Mouse (Mus musculus): ENCODE data around the gene Naa11. TPM values are rescaled to one million over a fixed set of nuclear protein-coding genes. Genes with fewer than 3 reads are reported as not detected.
A peak's percentile ranks its signal among the peaks of the same experiment; 100 is the strongest.

Naa11 gene
- polyA plus RNA-seq (2016; fragmentation: Nextera tagmentation; extraction: Ambion mirVana): not detected in 2 replicates

DNA sequence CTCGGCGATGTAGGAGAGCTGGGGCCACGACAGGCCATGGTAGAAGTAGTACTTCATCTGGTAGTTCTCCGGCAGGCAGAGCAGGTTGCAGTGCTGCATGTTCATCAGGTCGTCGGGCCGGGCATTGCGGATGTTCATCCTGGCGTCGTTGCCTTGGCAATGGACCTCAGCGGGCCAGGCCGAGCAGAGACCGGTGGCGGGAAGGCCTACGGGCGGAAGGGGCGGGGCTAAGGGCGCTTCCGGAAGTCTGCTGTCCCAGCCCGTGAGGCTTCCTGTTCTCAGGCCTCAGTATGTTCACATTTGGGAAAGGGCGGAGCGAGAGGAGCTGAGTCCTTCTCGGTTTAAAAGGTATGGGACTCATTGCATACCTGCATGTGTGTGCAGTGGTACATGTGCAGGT lies at the start of gene Naa11:
Gene Naa11 (minus strand): TSS at position 220 of the 400 bp plus-strand sequence.
- no peaks in the 10 kb centered on the region for H3K4me1 ChIP-seq
- H3K36me3 ChIP-seq: no peaks in the 10 kb centered on the region
- no peak within 1 kb of the TSS for H3K4me2 ChIP-seq (replicated peaks)
- no peaks in the 10 kb centered on the region for H3K9me3 ChIP-seq (replicated peaks)
- H3K9ac ChIP-seq: no peak within 1 kb of the TSS
- H3K4me3 ChIP-seq: no peak within 1 kb of the TSS
- 93% methylated on average over 23 of the region's 23 CpGs for WGBS
- H3K27ac ChIP-seq: no peak within 1 kb of the TSS
- ATAC-seq (ENCODE audit: low FRiP score): no peak
- H3K27me3 ChIP-seq: no peaks in the 10 kb centered on the region

DNA sequence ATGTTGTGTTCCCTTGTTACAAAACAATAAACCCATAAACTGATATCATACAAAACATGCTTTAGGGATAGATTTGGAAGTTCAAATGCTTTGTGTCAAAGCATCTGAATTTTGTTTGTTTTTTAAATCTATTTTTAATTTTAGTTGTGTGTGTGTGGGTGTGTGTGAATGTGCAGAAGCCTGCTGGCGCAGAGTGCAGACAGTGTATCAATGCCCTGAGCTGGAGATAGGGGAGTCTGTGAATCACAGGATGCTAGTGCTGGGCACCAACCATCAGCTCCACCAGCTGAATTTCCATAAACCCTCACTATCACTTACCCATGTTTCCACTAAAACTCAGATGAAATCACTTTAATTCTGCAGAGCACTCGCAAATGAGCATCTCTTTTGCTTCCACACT lies 40.3 kb upstream of the Naa11 start:
- no peaks in the 10 kb centered on the region for H3K27me3 ChIP-seq
- ATAC-seq (ENCODE audit: low FRiP score): no peak
- WGBS: 86% methylated on average over 2 of the region's 2 CpGs
- no peak overlapping the region for H3K9ac ChIP-seq
- no peak overlapping the region for H3K4me2 ChIP-seq (replicated peaks)
- no peaks in the 10 kb centered on the region for H3K9me3 ChIP-seq (replicated peaks)
- H3K27ac ChIP-seq: no peak overlapping the region
- H3K4me1 ChIP-seq: no peaks in the 10 kb centered on the region
- no peak overlapping the region for H3K4me3 ChIP-seq
- H3K36me3 ChIP-seq: no peaks in the 10 kb centered on the region

DNA sequence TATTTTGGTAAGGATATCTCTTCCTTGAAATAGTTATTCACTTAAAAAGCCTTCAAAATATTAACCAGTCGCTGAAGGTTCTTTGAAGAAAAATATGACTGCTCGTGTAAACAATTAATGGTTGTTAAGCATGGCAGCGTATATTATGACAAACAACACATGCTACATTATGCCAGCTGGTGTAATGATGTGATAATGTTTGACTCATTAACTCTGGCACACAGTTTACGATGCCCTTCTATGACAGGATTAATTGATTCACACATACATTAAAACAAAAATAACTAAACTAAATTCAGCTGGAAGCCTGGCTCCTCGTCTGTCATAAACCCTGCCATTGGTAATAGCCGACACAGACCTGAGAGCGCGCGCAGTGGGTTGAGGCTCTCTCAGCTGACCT lies 37.8 kb upstream of the Naa11 start:
- Histone ChIP-seq H3K4me1 (no peaks in the 10 kb centered on the region), H3K4me3 (no peak overlapping the region), H3K27ac (no peak overlapping the region), H3K9ac (no peak overlapping the region), H3K4me2 (replicated peaks) (no peak overlapping the region), H3K36me3 (no peaks in the 10 kb centered on the region), H3K27me3 (no peaks in the 10 kb centered on the region), H3K9me3 (replicated peaks) (no peaks in the 10 kb centered on the region)
- ATAC-seq (ENCODE audit: low FRiP score): no peak
- 81% methylated on average over 9 of the region's 9 CpGs for WGBS

DNA sequence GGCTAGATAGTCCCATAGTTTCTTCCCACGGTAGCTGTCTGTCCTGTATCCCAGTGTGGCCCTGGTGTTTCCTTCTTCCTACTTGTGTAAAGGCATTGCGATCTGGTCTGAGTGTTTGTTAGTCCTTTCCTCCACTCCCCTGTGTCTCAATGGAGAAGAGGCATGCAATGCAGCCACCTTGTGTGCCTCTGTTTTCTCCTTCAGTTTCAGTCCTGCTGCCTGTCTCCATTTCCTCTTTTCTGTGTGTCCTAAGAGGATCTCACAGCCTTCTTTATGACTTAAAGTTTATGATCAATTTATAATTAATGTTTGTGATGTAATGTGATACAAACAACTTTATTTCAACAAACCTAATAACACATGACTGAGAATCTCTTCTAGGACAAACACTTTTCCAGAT lies 29.5 kb upstream of the Naa11 start:
- Histone ChIP-seq H3K9me3 (replicated peaks) (no peaks in the 10 kb centered on the region), H3K36me3 (no peaks in the 10 kb centered on the region), H3K27me3 (no peaks in the 10 kb centered on the region), H3K4me2 (replicated peaks) (no peak overlapping the region), H3K27ac (no peak overlapping the region), H3K9ac (no peak overlapping the region), H3K4me3 (no peak overlapping the region), H3K4me1 (no peaks in the 10 kb centered on the region)
- WGBS: 89% methylated on average over 2 of the region's 2 CpGs
- no peak for ATAC-seq (ENCODE audit: low FRiP score)

DNA sequence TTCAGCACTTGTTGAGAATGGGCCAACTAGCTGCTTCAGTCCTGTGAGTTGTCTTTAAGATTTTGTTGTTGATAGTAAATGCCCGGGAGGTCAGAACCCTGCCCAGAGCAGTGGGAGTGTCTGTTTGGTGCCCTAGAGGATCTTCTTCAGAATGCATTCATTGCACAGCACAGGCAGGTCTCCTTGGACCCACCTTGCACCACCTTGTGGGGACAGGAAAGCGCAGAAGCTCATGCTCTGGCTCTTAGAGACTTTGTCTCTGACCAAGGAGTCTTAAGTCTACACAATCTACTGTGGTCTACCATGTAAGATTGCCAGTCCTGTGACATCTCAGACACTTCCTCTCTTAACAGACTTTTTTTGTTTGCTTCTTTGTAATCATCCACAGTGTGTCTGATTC lies 25.0 kb upstream of the Naa11 start:
- Histone ChIP-seq H3K9ac (no peak overlapping the region), H3K9me3 (replicated peaks) (no peaks in the 10 kb centered on the region), H3K27ac (no peak overlapping the region), H3K4me1 (no peaks in the 10 kb centered on the region), H3K36me3 (no peaks in the 10 kb centered on the region), H3K4me2 (replicated peaks) (no peak overlapping the region), H3K4me3 (no peak overlapping the region), H3K27me3 (no peaks in the 10 kb centered on the region)
- ATAC-seq (ENCODE audit: low FRiP score): no peak
- 81% methylated on average over 2 of the region's 2 CpGs for WGBS

DNA sequence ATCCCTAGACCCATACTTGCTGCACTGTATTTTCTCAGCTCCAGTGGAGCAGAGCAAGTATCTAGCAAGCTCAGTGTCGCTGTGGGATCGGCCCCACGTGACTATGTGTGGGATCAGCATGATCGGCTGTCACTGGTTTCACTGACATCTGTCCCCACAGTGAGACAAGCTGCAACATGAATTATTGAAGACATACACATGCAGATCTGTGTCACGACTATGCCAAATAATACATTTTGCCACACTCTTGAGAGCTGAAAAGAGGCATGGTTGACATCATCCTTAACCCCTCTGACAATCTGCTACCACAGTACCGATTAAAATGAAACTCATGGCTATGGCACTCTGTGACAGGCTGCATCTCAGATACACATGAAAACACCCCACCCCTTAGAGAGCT lies 23.7 kb upstream of the Naa11 start:
- peak; percentile 83 for ATAC-seq (ENCODE audit: low FRiP score)
- H3K9ac ChIP-seq: no peak overlapping the region
- no peak overlapping the region for H3K4me3 ChIP-seq
- no peaks in the 10 kb centered on the region for H3K4me1 ChIP-seq
- H3K27ac ChIP-seq: no peak overlapping the region
- H3K36me3 ChIP-seq: no peaks in the 10 kb centered on the region
- WGBS: 60% methylated on average over 6 of the region's 6 CpGs
- H3K9me3 ChIP-seq (replicated peaks): no peaks in the 10 kb centered on the region
- no peak overlapping the region for H3K4me2 ChIP-seq (replicated peaks)
- no peaks in the 10 kb centered on the region for H3K27me3 ChIP-seq

DNA sequence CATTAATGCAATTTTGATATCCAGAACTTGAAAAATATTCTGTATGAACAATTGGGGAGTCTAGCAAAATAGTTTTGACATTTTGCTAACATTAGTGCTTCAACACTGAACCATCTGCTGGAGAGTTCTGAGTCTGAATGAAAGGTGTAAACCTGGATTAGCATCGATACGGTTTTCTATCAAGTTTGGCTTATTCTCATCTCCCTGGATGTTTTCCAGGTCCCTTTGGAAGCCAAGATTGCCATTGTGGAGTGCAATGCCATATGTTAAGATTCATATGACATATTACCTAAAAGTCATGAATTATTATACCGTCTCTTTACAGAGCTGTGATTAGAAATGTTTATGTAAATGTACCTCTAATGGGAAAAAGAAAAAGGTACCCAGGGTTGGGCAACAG lies 21.5 kb upstream of the Naa11 start:
- H3K36me3 ChIP-seq: no peaks in the 10 kb centered on the region
- no peak overlapping the region for H3K4me3 ChIP-seq
- H3K27ac ChIP-seq: no peak overlapping the region
- H3K4me2 ChIP-seq (replicated peaks): no peak overlapping the region
- no peaks in the 10 kb centered on the region for H3K9me3 ChIP-seq (replicated peaks)
- 85% methylated on average over 3 of the region's 3 CpGs for WGBS
- no peak overlapping the region for H3K9ac ChIP-seq
- no peak for ATAC-seq (ENCODE audit: low FRiP score)
- peaks cover 6% of the 10 kb centered on the region for H3K4me1 ChIP-seq
- H3K27me3 ChIP-seq: no peaks in the 10 kb centered on the region

DNA sequence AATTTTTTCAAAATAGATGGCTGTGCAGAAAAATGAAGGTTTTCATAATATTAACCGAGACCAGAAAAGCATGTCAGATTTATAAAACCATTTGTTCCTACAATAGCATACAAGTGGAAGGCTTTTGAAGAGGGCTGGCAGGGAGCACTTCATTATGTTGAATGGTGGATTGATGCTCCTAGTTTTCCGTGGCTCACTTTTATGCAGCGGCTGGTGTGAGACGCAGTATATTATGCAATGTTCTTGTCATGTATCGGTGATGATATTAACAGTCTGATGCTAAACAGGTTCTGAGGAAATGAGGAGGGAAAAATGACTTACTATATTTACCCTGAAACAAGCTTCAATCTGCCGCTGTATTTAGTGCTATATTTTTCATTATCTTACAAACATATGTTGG lies 18.0 kb upstream of the Naa11 start:
- peak overlapping the region; percentile 35; the same call in 1 of the 2 replicates for H3K27ac ChIP-seq
- H3K4me3 ChIP-seq: no peak overlapping the region
- H3K4me2 ChIP-seq (replicated peaks): no peak overlapping the region
- ATAC-seq (ENCODE audit: low FRiP score): peak; percentile 51; the same call in 1 of the 2 replicates
- no peaks in the 10 kb centered on the region for H3K9me3 ChIP-seq (replicated peaks)
- peaks cover 6% of the 10 kb centered on the region for H3K4me1 ChIP-seq
- no peak overlapping the region for H3K9ac ChIP-seq
- WGBS: 59% methylated on average over 6 of the region's 6 CpGs
- H3K36me3 ChIP-seq: no peaks in the 10 kb centered on the region
- no peaks in the 10 kb centered on the region for H3K27me3 ChIP-seq

DNA sequence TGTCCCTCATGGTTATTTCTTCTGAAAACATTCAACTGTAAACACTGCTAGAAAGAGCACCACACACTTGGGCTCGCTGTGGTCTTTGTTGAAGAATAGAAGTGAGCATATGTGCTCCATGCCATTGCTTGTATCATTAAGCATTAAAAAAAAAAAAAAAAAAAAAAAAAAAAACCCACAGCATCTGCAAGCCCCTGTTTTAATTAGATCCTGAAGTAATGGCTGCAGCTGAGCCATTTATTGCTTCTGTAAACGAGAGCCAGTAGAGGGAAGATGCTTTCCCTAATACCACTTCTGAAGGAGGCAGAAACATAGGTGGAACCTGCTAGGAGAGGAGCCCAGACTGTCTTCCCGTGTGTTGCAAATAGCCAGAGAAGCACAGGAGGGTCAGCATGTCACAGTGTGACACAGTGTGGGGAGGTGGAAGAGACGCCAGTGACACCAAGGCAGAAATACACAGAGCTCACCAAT lies 17.1 kb upstream of the Naa11 start:
- WGBS: 47% methylated on average over 4 of the region's 4 CpGs
- Histone ChIP-seq H3K9me3 (replicated peaks) (no peaks in the 10 kb centered on the region), H3K27ac (peak overlapping the region; percentile 62; the same call in 1 of the 2 replicates), H3K27me3 (no peaks in the 10 kb centered on the region), H3K4me2 (replicated peaks) (no peak overlapping the region), H3K9ac (no peak overlapping the region), H3K36me3 (no peaks in the 10 kb centered on the region), H3K4me1 (peaks cover 6% of the 10 kb centered on the region), H3K4me3 (no peak overlapping the region)
- ATAC-seq (ENCODE audit: low FRiP score): peak; percentile 74

DNA sequence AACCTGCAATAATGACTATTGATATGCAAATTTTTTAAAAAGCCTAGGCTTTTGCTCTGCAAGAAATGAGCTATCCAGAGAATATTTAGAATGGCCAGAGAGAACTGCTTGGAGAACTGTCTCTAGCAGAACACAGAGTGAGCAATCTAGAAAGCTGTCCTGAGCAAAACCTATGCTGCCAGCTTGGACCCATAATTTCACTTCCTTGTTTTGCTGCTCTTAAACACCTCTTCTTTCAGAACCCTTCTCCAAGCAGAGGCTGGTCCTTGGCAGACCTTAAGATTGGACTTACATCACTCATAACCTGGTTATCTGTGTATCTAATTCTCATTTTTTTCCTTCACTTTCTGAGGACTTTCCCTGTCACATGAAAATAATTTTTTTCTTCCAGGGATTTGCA lies 8.9 kb upstream of the Naa11 start:
- no peak overlapping the region for H3K4me2 ChIP-seq (replicated peaks)
- ATAC-seq (ENCODE audit: low FRiP score): no peak

DNA sequence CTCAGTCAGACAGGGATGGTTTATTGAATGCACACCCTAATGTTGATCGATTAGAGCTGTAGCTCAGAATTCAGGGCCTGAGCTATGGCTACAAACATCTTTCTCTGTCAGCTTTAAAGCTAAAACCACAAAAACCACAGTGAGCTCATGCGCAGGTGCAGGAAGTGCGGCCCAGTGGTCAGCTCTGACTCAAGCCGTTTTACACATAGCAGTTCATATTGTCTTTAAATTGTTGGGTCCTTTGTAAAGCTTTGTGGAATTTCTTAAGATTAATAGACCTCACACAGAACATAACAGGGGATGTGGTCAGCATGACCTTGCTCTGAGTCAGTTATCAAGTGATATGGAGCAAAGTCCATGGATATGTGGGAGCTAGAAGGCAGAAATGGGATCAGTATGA lies 5.4 kb upstream of the Naa11 start:
- Histone ChIP-seq H3K4me1 (no peaks in the 10 kb centered on the region), H3K27me3 (no peaks in the 10 kb centered on the region), H3K9ac (no peak overlapping the region), H3K9me3 (replicated peaks) (no peaks in the 10 kb centered on the region), H3K4me3 (no peak overlapping the region), H3K4me2 (replicated peaks) (no peak overlapping the region), H3K36me3 (no peaks in the 10 kb centered on the region), H3K27ac (no peak overlapping the region)
- WGBS: 89% methylated on average over 4 of the region's 4 CpGs
- no peak for ATAC-seq (ENCODE audit: low FRiP score)

More for the DNA sequence above, 8.9 kb upstream of the Naa11 start:
- no peaks in the 10 kb centered on the region for H3K36me3 ChIP-seq
- no peaks in the 10 kb centered on the region for H3K4me1 ChIP-seq
- H3K4me3 ChIP-seq: no peak overlapping the region
- H3K9me3 ChIP-seq (replicated peaks): no peaks in the 10 kb centered on the region
- no peak overlapping the region for H3K27ac ChIP-seq
- no peaks in the 10 kb centered on the region for H3K27me3 ChIP-seq
- no peak overlapping the region for H3K9ac ChIP-seq

DNA sequence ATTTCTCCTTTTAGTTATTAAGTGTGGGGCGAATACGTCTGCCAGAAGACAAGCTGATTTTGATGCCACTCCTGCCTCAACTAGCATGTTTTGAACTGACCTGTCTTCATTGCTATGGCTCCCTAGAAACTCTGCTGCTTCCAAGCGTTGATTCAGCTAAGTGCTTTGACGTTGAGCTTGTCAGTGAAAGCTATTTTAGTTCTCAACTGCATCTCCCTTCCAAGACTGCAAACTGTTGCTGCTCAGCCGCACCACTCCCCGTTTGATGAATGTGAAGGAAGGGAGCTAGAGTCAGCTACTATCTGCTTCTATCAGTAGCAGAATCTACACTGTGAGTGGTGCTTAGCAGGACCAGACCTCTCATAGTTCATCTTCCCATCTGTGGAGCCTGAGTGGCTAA lies 4.6 kb downstream of the Naa11 start:
- H3K4me2 ChIP-seq (replicated peaks): no peak overlapping the region
- ATAC-seq (ENCODE audit: low FRiP score): no peak
- no peak overlapping the region for H3K27ac ChIP-seq
- H3K9me3 ChIP-seq (replicated peaks): no peaks in the 10 kb centered on the region
- no peak overlapping the region for H3K9ac ChIP-seq
- no peak overlapping the region for H3K4me3 ChIP-seq
- no peaks in the 10 kb centered on the region for H3K27me3 ChIP-seq
- H3K36me3 ChIP-seq: no peaks in the 10 kb centered on the region
- H3K4me1 ChIP-seq: no peaks in the 10 kb centered on the region
- WGBS: 86% methylated on average over 6 of the region's 6 CpGs

DNA sequence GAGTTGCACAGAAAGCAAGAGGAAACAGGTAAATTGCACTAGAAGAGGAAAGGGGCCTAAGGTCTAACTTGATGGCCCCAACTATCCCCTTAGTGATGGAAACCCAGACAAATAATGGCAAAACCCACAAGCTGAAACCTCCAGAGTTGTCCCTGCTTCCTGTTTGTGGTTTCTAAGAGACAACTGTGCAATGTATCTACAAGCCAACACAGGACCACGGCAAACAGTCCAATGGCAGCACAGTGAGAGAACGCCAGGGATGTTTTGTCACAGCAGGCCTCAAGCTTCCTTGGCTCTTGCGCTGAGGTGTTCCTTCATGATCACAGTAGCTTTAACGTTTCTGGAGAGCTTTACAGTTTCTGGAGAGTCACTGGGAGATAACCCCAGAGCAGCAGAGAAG lies 7.8 kb downstream of the Naa11 start:
- Histone ChIP-seq H3K9ac (no peak overlapping the region), H3K27ac (no peak overlapping the region), H3K27me3 (no peaks in the 10 kb centered on the region), H3K9me3 (replicated peaks) (no peaks in the 10 kb centered on the region), H3K4me1 (no peaks in the 10 kb centered on the region), H3K4me2 (replicated peaks) (no peak overlapping the region), H3K4me3 (no peak overlapping the region), H3K36me3 (no peaks in the 10 kb centered on the region)
- WGBS: 71% methylated on average over 4 of the region's 4 CpGs
- ATAC-seq (ENCODE audit: low FRiP score): no peak
